Mouse (Mus musculus): Measurements from ENCODE around the gene Clnk.

GRCm38 (mm10) chr5:38879989-38880706, 3.5 kb upstream of the Clnk start:
- no peak for TF ChIP-seq CTCF (IDR thresholded peaks at IDR 0.05; ENCODE audit: extremely low read depth, insufficient read length, insufficient replicate concordance, low read depth, low read length)
- no peak for TF ChIP-seq POLR2A (IDR thresholded peaks at IDR 0.05; ENCODE audit: low read depth, low read length)

Measured in small intestine, adult 2 months (tissue).